Mouse (Mus musculus) MEL (cell line): ENCODE measurements around the gene Ncbp1. TPM values are rescaled to one million over a fixed set of nuclear protein-coding genes. Genes with fewer than 3 reads are reported as not detected.

Experiments
- DNase-seq: peaks from one replicate; pipeline ENCODE4 v3.0.0; 2011; ENCODE audit warnings: low read depth, low spot score
- H3K27ac ChIP-seq: 2 replicates; pipeline ENCODE4 v1.5.1; 2012; ENCODE audit warnings: low read depth, mild to moderate bottlenecking, control low read depth, low read length, moderate library complexity; ENCODE audit not compliant: control insufficient read depth
- H3K27me3 ChIP-seq, 2 experiments: fragments of 150-350 bp in 1 of 2; sonication (generic) in 1 of 2; 2 replicates each; pipeline ENCODE4 v1.6.1; 2012; ENCODE audit warnings: low read length in 2 of 2, mild to moderate bottlenecking in 2 of 2, improper control_type of control experiment in 1 of 2, moderate library complexity in 1 of 2; ENCODE audit not compliant: insufficient read depth in 2 of 2, control insufficient read depth in 1 of 2
- H3K36me3 ChIP-seq, 2 experiments: 2 replicates each; pipeline ENCODE4 v1.6.1; 2012 to 2014; ENCODE audit warnings: low read length in 2 of 2, improper control_type of control experiment in 1 of 2, inconsistent platforms in 1 of 2, mild to moderate bottlenecking in 1 of 2; ENCODE audit not compliant: insufficient read depth in 2 of 2, control insufficient read depth in 1 of 2
- H3K4me1 ChIP-seq, 2 experiments: fragments of 150-350 bp in 1 of 2; sonication (generic) in 1 of 2; 2 replicates each; pipeline ENCODE4 v1.6.1; 2012; ENCODE audit warnings: low read length in 2 of 2, improper control_type of control experiment in 1 of 2, mild to moderate bottlenecking in 1 of 2; ENCODE audit not compliant: insufficient read depth in 2 of 2, control insufficient read depth in 1 of 2
- H3K4me3 ChIP-seq, 2 experiments: fragments of 150-350 bp in 1 of 2; sonication (generic) in 1 of 2; 2 replicates each; pipeline ENCODE4 v1.5.1; 2012; ENCODE audit warnings: low read depth in 2 of 2, low read length in 2 of 2, mild to moderate bottlenecking in 2 of 2, moderate library complexity in 2 of 2, control low read depth in 1 of 2, improper control_type of control experiment in 1 of 2; ENCODE audit not compliant: control insufficient read depth in 1 of 2, insufficient read depth in 1 of 2
- H3K79me2 ChIP-seq: 2 replicates; pipeline ENCODE4 v1.6.1; 2012; ENCODE audit warnings: mild to moderate bottlenecking, low read length, moderate library complexity; ENCODE audit not compliant: control insufficient read depth, poor library complexity, insufficient read depth
- H3K9ac ChIP-seq: 2 replicates; pipeline ENCODE4 v1.6.1; 2012; ENCODE audit warnings: low read depth, mild to moderate bottlenecking, control low read depth, low read length, moderate library complexity; ENCODE audit not compliant: control insufficient read depth, poor library complexity, severe bottlenecking
- H3K9me3 ChIP-seq: fragments of 150-350 bp; sonication (generic); replicated peaks from 2 replicates; pipeline ENCODE4 v1.6.1; 2012; ENCODE audit warnings: mild to moderate bottlenecking, low read length, improper control_type of control experiment, moderate library complexity; ENCODE audit not compliant: insufficient read depth
- BHLHE40 ChIP-seq: IDR thresholded peaks from 2 replicates; pipeline ENCODE4 v1.6.1; 2012; ENCODE audit warnings: low read depth, mild to moderate bottlenecking, inconsistent platforms, low read length, improper control_type of control experiment, borderline replicate concordance
- CHD1 ChIP-seq: IDR thresholded peaks from 2 replicates; pipeline ENCODE4 v1.6.1; 2012; ENCODE audit warnings: low read depth, mild to moderate bottlenecking, inconsistent platforms, low read length, improper control_type of control experiment
- CHD2 ChIP-seq: IDR thresholded peaks from 2 replicates; pipeline ENCODE4 v1.6.1; 2011; ENCODE audit warnings: low read length, improper control_type of control experiment
- CTCF ChIP-seq, 3 experiments: IDR thresholded peaks in 2 of 3; conservative IDR thresholded peaks in 1 of 3; 2 replicates each; pipeline ENCODE4 v1.5.1; 2011 to 2012; ENCODE audit warnings: low read length in 3 of 3, low read depth in 2 of 3, mild to moderate bottlenecking in 2 of 3, improper control_type of control experiment in 1 of 3, inconsistent platforms in 1 of 3, mixed read lengths in 1 of 3, moderate library complexity in 1 of 3; ENCODE audit not compliant: control insufficient read depth in 1 of 3, insufficient read depth in 1 of 3, poor library complexity in 1 of 3, severe bottlenecking in 1 of 3
- E2F4 ChIP-seq: IDR thresholded peaks from 2 replicates; pipeline ENCODE4 v1.6.1; 2011; ENCODE audit warnings: low read depth, low read length, improper control_type of control experiment, borderline replicate concordance
- ELF1 ChIP-seq: IDR thresholded peaks from 2 replicates; pipeline ENCODE4 v1.6.1; 2014; ENCODE audit warnings: low read depth, mild to moderate bottlenecking, inconsistent platforms, low read length, improper control_type of control experiment, moderate library complexity
- EP300 ChIP-seq, 2 experiments: IDR thresholded peaks; 2 replicates each; pipeline ENCODE4 v1.6.1; 2011; ENCODE audit warnings: improper control_type of control experiment in 2 of 2, low read length in 2 of 2, low read depth in 1 of 2, mild to moderate bottlenecking in 1 of 2
- GABPA ChIP-seq: IDR thresholded peaks from 2 replicates; pipeline ENCODE4 v1.6.1; 2012; ENCODE audit warnings: low read depth, mild to moderate bottlenecking, inconsistent platforms, low read length, improper control_type of control experiment, moderate library complexity
- JUND ChIP-seq: IDR thresholded peaks from 2 replicates; pipeline ENCODE4 v1.6.1; 2011; ENCODE audit warnings: low read depth, mild to moderate bottlenecking, improper control_type of control experiment, low read length
- KAT2A ChIP-seq: conservative IDR thresholded peaks from 2 replicates; pipeline ENCODE4 v1.6.1; 2012; ENCODE audit warnings: low read depth, low read length, improper control_type of control experiment, inconsistent platforms
- MAFK ChIP-seq: IDR thresholded peaks from 2 replicates; pipeline ENCODE4 v1.6.1; 2011; ENCODE audit warnings: low read depth, mild to moderate bottlenecking, low read length, improper control_type of control experiment, borderline replicate concordance
- MAX ChIP-seq: IDR thresholded peaks from 2 replicates; pipeline ENCODE4 v1.6.1; 2011; ENCODE audit warnings: low read length, improper control_type of control experiment
- MAZ ChIP-seq: IDR thresholded peaks from 2 replicates; pipeline ENCODE4 v1.6.1; 2012; ENCODE audit warnings: low read depth, mild to moderate bottlenecking, inconsistent platforms, low read length, improper control_type of control experiment
- MXI1 ChIP-seq: IDR thresholded peaks from 2 replicates; pipeline ENCODE4 v1.6.1; 2011; ENCODE audit warnings: mild to moderate bottlenecking, low read depth, low read length, improper control_type of control experiment
- MYB ChIP-seq: IDR thresholded peaks from 2 replicates; pipeline ENCODE4 v1.6.1; 2011; ENCODE audit warnings: mild to moderate bottlenecking, low read depth, low read length, improper control_type of control experiment
- NELFE ChIP-seq: IDR thresholded peaks from 2 replicates; pipeline ENCODE4 v1.6.1; 2011; ENCODE audit warnings: low read depth, low read length, improper control_type of control experiment
- NRF1 ChIP-seq: IDR thresholded peaks from 2 replicates; pipeline ENCODE4 v1.6.1; 2014; ENCODE audit warnings: low read depth, mild to moderate bottlenecking, inconsistent platforms, low read length, improper control_type of control experiment, moderate library complexity; ENCODE audit not compliant: poor library complexity, insufficient read depth, severe bottlenecking
- RAD21 ChIP-seq: IDR thresholded peaks from 2 replicates; pipeline ENCODE4 v1.6.1; 2011; ENCODE audit warnings: mild to moderate bottlenecking, low read depth, low read length, improper control_type of control experiment
- SIN3A ChIP-seq: IDR thresholded peaks from 2 replicates; pipeline ENCODE4 v1.6.1; 2012; ENCODE audit warnings: low read length, improper control_type of control experiment, inconsistent platforms
- TAL1 ChIP-seq: IDR thresholded peaks from 2 replicates; pipeline ENCODE4 v1.6.1; 2012; ENCODE audit warnings: mild to moderate bottlenecking, inconsistent platforms, low read length, moderate library complexity, mixed read lengths
- TCF12 ChIP-seq: IDR thresholded peaks from 2 replicates; pipeline ENCODE4 v1.6.1; 2014; ENCODE audit warnings: low read depth, mild to moderate bottlenecking, inconsistent platforms, low read length, improper control_type of control experiment, moderate library complexity
- USF1 ChIP-seq: IDR thresholded peaks from 2 replicates; pipeline ENCODE4 v1.6.1; 2014; ENCODE audit warnings: low read depth, mild to moderate bottlenecking, inconsistent platforms, low read length, improper control_type of control experiment, moderate library complexity
- USF2 ChIP-seq, 2 experiments: IDR thresholded peaks; 2 replicates each; pipeline ENCODE4 v1.6.1; 2011 to 2012; ENCODE audit warnings: improper control_type of control experiment in 2 of 2, low read length in 2 of 2, borderline replicate concordance in 1 of 2, inconsistent platforms in 1 of 2, low read depth in 1 of 2, mild to moderate bottlenecking in 1 of 2; ENCODE audit not compliant: insufficient read depth in 1 of 2
- ZC3H11A ChIP-seq: IDR thresholded peaks from 2 replicates; pipeline ENCODE4 v1.6.1; 2012; ENCODE audit warnings: low read depth, mild to moderate bottlenecking, inconsistent platforms, low read length, improper control_type of control experiment
- ZKSCAN1 ChIP-seq: IDR thresholded peaks from 2 replicates; pipeline ENCODE4 v1.6.1; 2012; ENCODE audit warnings: low read depth, mild to moderate bottlenecking, inconsistent platforms, low read length, improper control_type of control experiment, moderate library complexity
- ZNF384 ChIP-seq: IDR thresholded peaks from 2 replicates; pipeline ENCODE4 v1.6.1; 2012; ENCODE audit warnings: low read depth, mild to moderate bottlenecking, inconsistent platforms, low read length, improper control_type of control experiment
- polyA plus RNA-seq, 2 experiments: library from polyadenylated mRNA; stranded (reverse) in 1 of 2; unstranded in 1 of 2; fragments of >175 nt in 1 of 2; fragments of >200 nt in 1 of 2; gene quantifications; 2 replicates each; pipeline versions ENCODE4 v1.2.1 to v1.2.4; 2012; ENCODE audit warnings: low replicate concordance in 2 of 2, low read depth in 1 of 2; ENCODE audit not compliant: insufficient read length in 2 of 2, insufficient read depth in 1 of 2, missing spikeins in 1 of 2
- total RNA-seq: library from RNA; depleted of rRNA; stranded (reverse); fragments of 300-350 nt; gene quantifications from 2 replicates; pipeline ENCODE4 v1.2.3, GENCODE M21; 2012

Ncbp1 gene
- total and polyA plus RNA-seq, 3 experiments: 86.6 to 106 TPM; not detected in 1

- H3K27ac ChIP-seq: no peak overlapping the region
- no peaks in the 10 kb centered on the region for H3K9me3 ChIP-seq
- DNase-seq: no peak
- H3K27me3 ChIP-seq: no peaks in the 10 kb centered on the region
- peaks cover 0 to 8% of the 10 kb centered on the region in 2 experiments; a peak in 2 of 4 replicates for H3K4me1 ChIP-seq
- H3K9ac ChIP-seq: no peak overlapping the region
- H3K36me3 ChIP-seq: no peaks in the 10 kb centered on the region
- H3K4me3 ChIP-seq: no peak overlapping the region
- H3K79me2 ChIP-seq: no peaks in the 10 kb centered on the region
- TF ChIP-seq MAX: no peak
- TF ChIP-seq RAD21: no peak
- TF ChIP-seq MAFK: no peak
- no peak for TF ChIP-seq SIN3A
- TF ChIP-seq KAT2A: no peak
- TF ChIP-seq MYB: no peak
- TF ChIP-seq MAZ: no peak
- no peak for TF ChIP-seq BHLHE40
- no peak for TF ChIP-seq NRF1
- no peak for TF ChIP-seq ZNF384
- TF ChIP-seq ELF1: no peak
- no peak for TF ChIP-seq TAL1
- TF ChIP-seq E2F4: no peak
Observed at GRCm38 (mm10) chr4:46094916-46095825, 43.2 kb upstream of the Ncbp1 start.

- DNase-seq: no peak
- Histone ChIP-seq H3K9ac (no peak overlapping the region), H3K36me3 (no peaks in the 10 kb centered on the region)
Observed at GRCm38 (mm10) chr4:46095826-46096159, 42.6 kb upstream of the Ncbp1 start.

GRCm38 (mm10) chr4:46096546-46096945 lies 41.9 kb upstream of the Ncbp1 start:
- TF ChIP-seq BHLHE40 (no peak), MXI1 (no peak), CHD1 (no peak), GABPA (no peak), MYB (no peak), JUND (no peak), CTCF (IDR thresholded peaks at IDR 0.05 in 2 of 3, conservative IDR thresholded peaks at IDR 0.05 in 1 of 3; ENCODE audit: control insufficient read depth in 1 of 3, insufficient read depth in 1 of 3, low read depth in 2 of 3, low read length in 3 of 3, poor library complexity in 1 of 3, severe bottlenecking in 1 of 3) (no peak), TCF12 (no peak), EP300 (IDR thresholded peaks at IDR 0.05; ENCODE audit: low read depth in 1 of 2, low read length in 2 of 2) (no peak), USF1 (no peak), CHD2 (no peak), USF2 (IDR thresholded peaks at IDR 0.05; ENCODE audit: borderline replicate concordance in 1 of 2, insufficient read depth in 1 of 2, low read depth in 1 of 2, low read length in 2 of 2) (no peak), RAD21 (no peak), NELFE (no peak)
- Histone ChIP-seq H3K4me3 (no peak overlapping the region), H3K79me2 (no peaks in the 10 kb centered on the region), H3K9ac (no peak overlapping the region), H3K27me3 (no peaks in the 10 kb centered on the region), H3K4me1 (peaks cover 0 to 11% of the 10 kb centered on the region in 2 experiments; a peak in 2 of 4 replicates), H3K9me3 (no peaks in the 10 kb centered on the region), H3K36me3 (no peaks in the 10 kb centered on the region), H3K27ac (no peak overlapping the region)
- DNase-seq: no peak

More at GRCm38 (mm10) chr4:46095826-46096159, 42.6 kb upstream of the Ncbp1 start:
- Histone ChIP-seq H3K9me3 (no peaks in the 10 kb centered on the region), H3K4me3 (no peak overlapping the region), H3K4me1 (peaks cover 0 to 11% of the 10 kb centered on the region in 2 experiments; a peak in 2 of 4 replicates), H3K79me2 (no peaks in the 10 kb centered on the region)
- TF ChIP-seq ZC3H11A: no peak
- peak; percentile 66; the same call in 1 of the 2 replicates for TF ChIP-seq ZKSCAN1
- TF ChIP-seq, all 39 proteins: peak for 1
- Histone ChIP-seq H3K27me3 (no peaks in the 10 kb centered on the region), H3K27ac (no peak overlapping the region)
